Mouse (Mus musculus) liver, adult (tissue): Measurements from ENCODE around the gene Fcnb.

Experiments used
- GATA4 ChIP-seq: IDR thresholded peaks from 2 replicates; pipeline ENCODE4 v1.6.1; 2014; ENCODE audit warnings: mild to moderate bottlenecking, low read length; ENCODE audit not compliant: insufficient replicate concordance

Gene Fcnb

GRCm38 (mm10) chr2:28098547-28099505 is 14.1 kb upstream of the Fcnb start:
- no peak for TF ChIP-seq GATA4

- no peak for TF ChIP-seq GATA4
These were observed 12.1 kb upstream of the Fcnb start for GRCm38 (mm10) chr2:28096751-28097309.

GRCm38 (mm10) chr2:28092099-28092498 is 7.4 kb upstream of the Fcnb start:
- no peak for TF ChIP-seq GATA4

GRCm38 (mm10) chr2:28091042-28091441 is 6.4 kb upstream of the Fcnb start:
- TF ChIP-seq GATA4, result no peak

GRCm38 (mm10) chr2:28090299-28091008 is 5.8 kb upstream of the Fcnb start:
- TF ChIP-seq GATA4, result no peak

GRCm38 (mm10) chr2:28089095-28089494 is 4.4 kb upstream of the Fcnb start:
- no peak for TF ChIP-seq GATA4

- TF ChIP-seq GATA4, result no peak
These were observed 1.4 kb upstream of the Fcnb start for GRCm38 (mm10) chr2:28086112-28086511.

GRCm38 (mm10) chr2:28075616-28076187 is 9.0 kb downstream of the Fcnb start:
- TF ChIP-seq GATA4, result no peak

- no peak for TF ChIP-seq GATA4
These were observed 16.2 kb downstream of the Fcnb start for GRCm38 (mm10) chr2:28068537-28068878.

GRCm38 (mm10) chr2:28067821-28068536 is 16.7 kb downstream of the Fcnb start:
- no peak for TF ChIP-seq GATA4

GRCm38 (mm10) chr2:28067175-28067574 is 17.5 kb downstream of the Fcnb start:
- no peak for TF ChIP-seq GATA4

- no peak for TF ChIP-seq GATA4
These were observed 18.0 kb downstream of the Fcnb start for GRCm38 (mm10) chr2:28066686-28067085.

GRCm38 (mm10) chr2:28065081-28065651 is 19.5 kb downstream of the Fcnb start:
- no peak for TF ChIP-seq GATA4

GRCm38 (mm10) chr2:28064339-28065080 is 20.2 kb downstream of the Fcnb start:
- TF ChIP-seq GATA4, result no peak
